Mouse (Mus musculus) T-helper 2 cell (primary cell): ENCODE results near the gene Gse1.

Experiments
- in situ Hi-C: fragments of 300-600 bp; cut with MboI, MseI; formaldehyde crosslinking; loops from one replicate; pipeline ENCODE4 v1.15.1; 2025; ENCODE audit warnings: high pct_unique_total_duplicates

Gse1 gene

GRCm38 (mm10) chr8:120416522-120417394 lies 188.5 kb downstream of the Gse1 start:
- in situ Hi-C loops: no loop called here

DNA sequence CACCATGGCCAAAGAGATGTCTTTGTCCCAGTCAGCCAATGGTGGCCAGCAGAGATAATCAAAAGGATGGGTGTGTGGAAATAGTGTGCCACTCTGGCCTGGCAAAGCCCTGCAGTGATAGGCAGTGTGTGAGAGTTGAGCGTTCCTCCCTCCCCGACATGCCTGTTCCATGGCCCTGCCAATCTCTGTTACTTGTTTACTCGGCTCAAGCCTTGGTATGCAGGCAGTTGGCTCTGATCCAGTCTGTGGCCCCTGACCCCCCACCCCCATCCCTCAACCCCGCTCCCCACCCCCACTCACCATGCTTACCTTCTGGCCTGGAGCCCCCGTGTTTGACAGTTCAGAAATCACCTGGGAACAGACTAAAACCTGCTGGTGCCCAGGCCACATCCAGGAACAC lies 189.9 kb downstream of the Gse1 start:
- in situ Hi-C loops: no loop called here

GRCm38 (mm10) chr8:120419675-120420074 lies 191.4 kb downstream of the Gse1 start:
- in situ Hi-C loops: no loop called here

- in situ Hi-C loops: no loop called here
Measured at GRCm38 (mm10) chr8:120420226-120420625, 192.0 kb downstream of the Gse1 start.

DNA sequence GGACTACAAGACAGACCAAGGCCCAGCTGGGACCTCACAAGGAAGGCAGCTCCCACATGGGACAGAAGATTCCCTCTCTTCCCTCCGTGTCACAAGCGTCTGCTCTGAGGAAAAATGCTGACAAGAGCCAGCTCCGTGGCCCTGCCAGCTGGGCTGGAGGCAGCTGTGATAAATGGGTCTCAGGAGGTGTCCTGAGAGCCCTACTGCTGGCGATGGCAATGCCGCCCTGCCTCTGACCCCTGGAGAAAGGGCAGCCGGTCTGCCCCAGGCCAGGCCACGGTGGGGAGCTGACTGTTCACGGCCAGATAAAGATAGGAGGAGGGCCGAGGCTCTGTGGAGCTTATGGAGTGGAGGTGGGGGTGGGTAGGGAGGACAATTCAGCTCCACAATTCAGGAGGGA lies 193.4 kb downstream of the Gse1 start:
- in situ Hi-C loops: no loop called here

DNA sequence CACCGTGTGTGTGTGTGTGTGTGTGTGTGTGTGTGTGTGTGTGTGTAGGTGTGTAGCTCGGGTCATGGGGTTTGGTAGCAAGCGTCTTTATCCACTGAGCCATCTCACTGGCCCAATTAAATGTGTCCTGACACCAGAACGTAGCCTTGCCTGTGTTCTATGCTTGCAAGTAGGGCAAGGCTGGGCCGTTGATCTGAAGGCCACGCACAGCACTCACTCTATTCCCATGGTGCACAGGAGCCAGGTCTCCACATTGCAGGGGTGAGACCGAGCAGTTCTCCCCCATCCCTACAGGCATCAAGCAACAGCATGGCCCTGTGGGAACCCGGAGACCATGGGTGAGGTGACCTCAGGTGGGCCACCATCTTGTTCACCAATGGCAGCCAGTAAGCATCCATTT lies 194.0 kb downstream of the Gse1 start:
- in situ Hi-C loops: no loop called here

DNA sequence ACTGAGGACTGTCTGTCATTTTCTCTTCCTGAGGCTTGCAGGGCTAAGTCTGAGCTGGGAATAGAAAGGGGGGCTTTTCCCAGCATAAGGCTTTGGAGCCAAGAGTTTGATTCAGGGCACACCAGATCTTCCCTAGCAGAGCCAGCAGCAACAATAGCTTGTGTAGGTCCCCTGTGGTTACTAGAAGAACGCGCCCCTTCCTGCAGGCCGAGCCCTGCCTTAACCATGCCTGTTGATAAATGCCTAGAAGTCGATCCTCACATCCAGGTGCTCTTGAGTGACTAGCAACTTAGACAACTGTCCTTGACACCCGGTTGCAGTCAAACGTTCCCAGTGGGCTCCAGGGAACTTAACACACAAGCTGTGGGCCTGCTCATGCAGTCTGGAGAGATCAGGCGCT lies 195.3 kb downstream of the Gse1 start:
- in situ Hi-C loops: no loop called here

- in situ Hi-C loops: no loop called here
Measured at GRCm38 (mm10) chr8:120424829-120425198, 196.6 kb downstream of the Gse1 start.

GRCm38 (mm10) chr8:120425199-120425941 lies 197.1 kb downstream of the Gse1 start:
- in situ Hi-C loops: no loop called here

- in situ Hi-C loops: no loop called here
Measured at GRCm38 (mm10) chr8:120426105-120426504, 197.8 kb downstream of the Gse1 start.

GRCm38 (mm10) chr8:120426622-120427385 lies 198.5 kb downstream of the Gse1 start:
- in situ Hi-C loops: no loop called here

DNA sequence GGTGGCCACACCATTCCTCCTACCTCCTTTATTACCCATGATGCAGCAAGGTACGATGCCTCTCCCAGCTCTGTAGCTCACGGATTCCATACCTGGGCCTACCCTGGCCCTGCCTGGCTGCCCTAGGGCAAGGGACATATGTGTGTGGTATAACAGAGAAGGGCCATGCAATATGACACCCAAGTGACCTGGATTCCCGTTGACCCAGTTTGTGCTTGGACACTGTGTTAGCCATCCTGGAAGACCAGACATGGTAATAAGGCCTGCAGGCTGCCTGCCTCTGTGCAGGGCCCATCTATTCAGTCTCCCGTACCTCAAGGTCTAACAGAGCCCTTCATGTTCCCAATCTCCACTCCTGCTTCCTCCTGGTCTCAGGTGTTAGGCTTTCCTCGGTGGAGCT lies 200.2 kb downstream of the Gse1 start:
- in situ Hi-C loops: no loop called here

DNA sequence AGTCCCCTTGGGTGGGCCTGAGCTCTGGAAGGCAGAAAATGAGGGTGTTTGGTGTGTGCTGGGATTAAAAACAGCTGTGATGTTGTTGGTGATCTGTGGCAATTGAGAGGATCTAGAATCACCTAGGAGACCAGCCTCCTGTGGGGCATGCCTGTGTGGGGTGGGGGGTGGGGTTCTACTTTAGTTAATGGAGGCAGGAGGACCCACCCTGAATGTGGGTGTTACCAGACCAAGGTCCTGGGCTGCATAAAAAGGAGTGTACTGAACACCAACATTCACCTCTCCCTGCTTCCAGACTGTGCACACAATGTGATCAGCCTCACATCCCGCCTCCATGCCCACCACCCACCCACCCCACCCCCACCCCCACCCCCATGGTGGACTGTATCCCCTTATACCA lies 200.9 kb downstream of the Gse1 start:
- in situ Hi-C loops: no loop called here

DNA sequence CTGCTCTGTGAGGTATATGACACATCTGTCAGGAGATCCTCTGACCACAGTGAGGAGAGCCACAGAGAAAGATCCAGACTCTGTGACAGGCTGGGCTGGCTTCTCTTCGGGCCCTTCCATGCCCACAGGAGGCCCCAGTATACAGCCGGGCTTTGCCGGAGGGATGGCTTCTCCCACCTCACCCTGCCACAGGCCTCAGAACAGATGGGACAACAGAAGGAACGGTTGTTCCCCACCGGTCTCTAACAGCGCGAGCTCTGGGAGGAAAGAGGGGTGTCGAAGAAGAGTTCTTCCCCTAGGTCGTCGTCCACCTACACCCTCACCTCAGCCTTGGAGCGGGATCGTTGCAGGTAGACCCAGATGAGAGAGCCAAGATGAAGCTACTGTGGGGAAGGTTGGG lies 202.8 kb downstream of the Gse1 start:
- in situ Hi-C loops: no loop called here

GRCm38 (mm10) chr8:120432438-120432837 lies 204.2 kb downstream of the Gse1 start:
- in situ Hi-C loops: no loop called here

- in situ Hi-C loops: no loop called here
Measured at GRCm38 (mm10) chr8:120433143-120433542, 204.9 kb downstream of the Gse1 start.

- in situ Hi-C loops: no loop called here
Measured at GRCm38 (mm10) chr8:120433734-120434133, 205.5 kb downstream of the Gse1 start.

DNA sequence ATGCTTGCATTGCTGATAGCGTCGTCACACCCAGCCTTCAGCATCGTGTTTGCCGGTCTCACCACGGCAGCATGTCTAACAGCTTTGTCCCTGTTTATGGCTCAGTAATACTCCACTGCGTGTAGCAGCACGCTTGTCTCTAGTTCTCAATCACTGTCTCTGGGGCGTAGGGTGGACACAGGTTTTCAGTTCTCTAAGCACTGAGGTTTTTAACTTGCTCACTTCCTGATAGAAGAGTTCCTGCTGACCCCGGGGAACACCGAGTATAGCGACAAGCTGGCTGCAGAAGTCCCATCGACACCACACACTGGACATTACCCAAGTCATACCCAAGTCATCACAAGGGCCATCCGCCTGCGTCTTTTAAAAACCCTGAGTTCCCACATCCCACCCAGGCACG lies 207.5 kb downstream of the Gse1 start:
- in situ Hi-C loops: no loop called here

DNA sequence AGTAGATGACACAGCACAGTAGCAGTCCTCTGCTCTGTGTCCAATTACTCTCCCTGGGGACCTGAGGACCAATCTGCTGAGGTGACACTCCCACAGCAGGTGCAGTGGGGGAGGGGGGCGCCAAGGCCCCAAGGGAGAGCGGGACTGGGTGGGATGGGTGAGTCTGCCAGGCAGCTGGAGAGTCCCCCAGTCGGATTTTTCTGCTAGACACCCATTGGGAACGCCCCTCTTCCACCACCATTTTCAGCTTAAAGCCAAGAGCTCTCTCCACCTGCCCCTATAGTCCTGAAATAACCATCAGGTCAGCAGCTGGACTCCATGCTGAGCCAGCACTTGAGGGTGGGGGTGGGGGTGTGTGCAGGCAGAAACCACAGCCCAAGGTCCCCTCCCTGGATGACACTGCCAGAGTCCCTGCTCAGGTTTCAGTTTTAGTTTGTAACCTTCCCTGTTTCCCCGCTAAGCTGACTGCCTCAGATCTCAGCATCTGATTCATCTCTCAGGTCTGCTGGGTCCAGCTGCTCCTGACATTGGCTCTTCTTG lies 208.3 kb downstream of the Gse1 start:
- in situ Hi-C loops: no loop called here

- in situ Hi-C loops: no loop called here
Measured at GRCm38 (mm10) chr8:120437207-120437606, 209.0 kb downstream of the Gse1 start.

- in situ Hi-C loops: no loop called here
Measured at GRCm38 (mm10) chr8:120437666-120438395, 209.6 kb downstream of the Gse1 start.
